Mouse (Mus musculus) erythroblast, embryonic 14.5 days (primary cell): ENCODE results near the gene Acot5.

Source experiments
- GATA1 ChIP-seq: IDR thresholded peaks from 2 replicates; pipeline ENCODE4 v1.6.1; 2012; ENCODE audit warnings: low read length, inconsistent platforms, mixed read lengths
- TAL1 ChIP-seq: IDR thresholded peaks from 3 replicates; pipeline ENCODE4 v1.6.1; 2012; ENCODE audit warnings: low read length, inconsistent platforms, mixed read lengths

GRCm38 (mm10) chr12:84064621-84065020, 4.5 kb upstream of the Acot5 start:
- no peak for TF ChIP-seq TAL1
- TF ChIP-seq GATA1: no peak
